Comparison of ENCODE assay signal across 38 mouse cellular contexts in genomic region chr6:122579086-122579485, GRCm38 (mm10). TPM values are rescaled to one million over a fixed set of nuclear protein-coding genes. Genes with fewer than 3 reads are reported as not detected.
"Had no signal": no experiment of that assay in that cellular context is flagged by ENCODE, and none has a peak within 500 bp of the region (broad histone marks: within the 10 kb centered on the region; RNA-seq: fewer than 3 reads in every experiment).

No protein-coding gene starts in this region.

- DNase-seq: cerebellum, postnatal 25 days; cerebellum, postnatal 36 days; embryo, embryonic 11 days; forebrain, postnatal 0 days; gastrocnemius, adult 2 months; gastrocnemius, postnatal 10 days; gastrocnemius, postnatal 14 days; gastrocnemius, postnatal 25 days; gastrocnemius, postnatal 36 days; heart, adult 11 months; heart, adult 18-20 months; heart, adult 2 months had no signal

RNA-seq across cellular contexts. Expression of gene Apobec1, which starts 23.2 kb away (rescaled TPM):
- polyA plus RNA-seq: erythroblast, embryonic 14.5 days had no signal

RNA-seq across cellular contexts. Expression of gene Aicda, which starts 25.5 kb away (rescaled TPM):
- total RNA-seq: common myeloid progenitor, adult 5-6 weeks; gastrocnemius, adult 18-20 months; gastrocnemius, adult 2 months; gastrocnemius, adult 8-10 months; gastrocnemius, postnatal 10 days; gastrocnemius, postnatal 14 days; gastrocnemius, postnatal 25 days; gastrocnemius, postnatal 36 days; gastrocnemius, postnatal 4 days; granulocyte monocyte progenitor cell, adult 5-6 weeks; heart, adult 18-20 months; heart, adult 2 months; heart, adult 8-10 months had no signal
- polyA plus RNA-seq: cortical plate, adult 2 months; embryonic facial prominence, embryonic 11.5 days; embryonic facial prominence, embryonic 12.5 days; embryonic facial prominence, embryonic 15.5 days; erythroblast, embryonic 14.5 days; forebrain, embryonic 10.5 days; forebrain, embryonic 11.5 days; forebrain, embryonic 12.5 days; frontal cortex, adult 2 months; gonadal fat pad, adult 2 months; heart, adult 2 months; heart, embryonic 10.5 days; heart, embryonic 12.5 days had no signal

RNA-seq across cellular contexts. Expression of gene Gdf3, which starts 30.8 kb away (rescaled TPM):
- total RNA-seq: forebrain, postnatal 0 days; gastrocnemius, adult 18-20 months; gastrocnemius, adult 2 months; gastrocnemius, adult 8-10 months; gastrocnemius, postnatal 10 days; gastrocnemius, postnatal 14 days; gastrocnemius, postnatal 25 days; gastrocnemius, postnatal 36 days; gastrocnemius, postnatal 4 days; heart, adult 18-20 months; heart, adult 2 months; heart, adult 8-10 months had no signal
- polyA plus RNA-seq: cortical plate, adult 2 months; embryonic facial prominence, embryonic 11.5 days; embryonic facial prominence, embryonic 12.5 days; embryonic facial prominence, embryonic 13.5 days; embryonic facial prominence, embryonic 14.5 days; erythroblast, embryonic 14.5 days; forebrain, embryonic 12.5 days; forebrain, embryonic 13.5 days; forebrain, embryonic 14.5 days; forebrain, embryonic 15.5 days; forebrain, embryonic 16.5 days; forebrain, postnatal 0 days; frontal cortex, adult 2 months; heart, adult 2 months had no signal

RNA-seq across cellular contexts. Expression of gene Dppa3, which starts 47.1 kb away (rescaled TPM):
- total RNA-seq: common myeloid progenitor, adult 5-6 weeks; forebrain, postnatal 0 days; gastrocnemius, adult 18-20 months; gastrocnemius, adult 2 months; gastrocnemius, adult 8-10 months; gastrocnemius, postnatal 10 days; gastrocnemius, postnatal 14 days; gastrocnemius, postnatal 25 days; gastrocnemius, postnatal 36 days; gastrocnemius, postnatal 4 days; granulocyte monocyte progenitor cell, adult 5-6 weeks; heart, adult 18-20 months; heart, adult 2 months; heart, adult 8-10 months had no signal
- polyA plus RNA-seq: cortical plate, adult 2 months; embryonic facial prominence, embryonic 10.5 days; embryonic facial prominence, embryonic 11.5 days; embryonic facial prominence, embryonic 12.5 days; embryonic facial prominence, embryonic 13.5 days; embryonic facial prominence, embryonic 14.5 days; embryonic facial prominence, embryonic 15.5 days; erythroblast, embryonic 14.5 days; forebrain, embryonic 10.5 days; forebrain, embryonic 11.5 days; forebrain, embryonic 12.5 days; forebrain, embryonic 13.5 days; forebrain, embryonic 14.5 days; forebrain, embryonic 15.5 days; forebrain, embryonic 16.5 days; forebrain, postnatal 0 days; frontal cortex, adult 2 months; gonadal fat pad, adult 2 months; heart, adult 2 months; heart, embryonic 10.5 days; heart, embryonic 11.5 days; heart, embryonic 12.5 days had no signal
